Mouse (Mus musculus): ENCODE measurements at regions not wholly inside any gene's neighbourhood (a gene's known extent, or its start where the extent isn't known, plus 50 kb on each side); places are given as distances from the start of the nearest gene placed in this dataset.

DNA sequence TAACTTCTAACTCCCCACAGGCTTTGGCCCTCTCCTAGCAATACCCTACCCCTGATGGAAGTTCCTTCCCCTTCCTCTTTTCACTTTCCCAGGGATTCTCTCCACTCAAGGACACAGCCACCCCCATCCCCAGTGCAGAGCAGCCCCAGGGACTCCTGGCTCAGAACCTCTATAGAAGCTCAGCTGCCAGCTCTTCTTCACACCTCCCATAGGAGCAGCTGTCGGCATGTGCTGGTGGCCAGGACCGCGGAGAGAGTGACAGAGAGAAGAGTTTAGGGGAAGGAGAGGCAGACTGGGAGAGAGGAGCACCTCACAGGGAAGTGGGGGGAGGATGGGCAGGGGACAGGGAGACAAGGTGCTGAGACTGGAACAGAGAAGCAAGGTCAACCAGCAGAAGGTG, 199.8 kb upstream of the Csf3r start:
- TF ChIP-seq CTCF (IDR thresholded peaks at IDR 0.05; ENCODE audit: low read depth, low read length) (no peak), POLR2A (IDR thresholded peaks at IDR 0.05; ENCODE audit: extremely low read depth, insufficient read depth, low read length) (no peak)
- Histone ChIP-seq H3K4me1 (ENCODE audit: control insufficient read depth, insufficient read depth, low read length) (no peaks in the 10 kb centered on the region), H3K27me3 (ENCODE audit: control insufficient read depth, insufficient read depth, low read length) (no peaks in the 10 kb centered on the region; the same call in 1 of the 2 replicates), H3K79me2 (ENCODE audit: control insufficient read depth, insufficient read depth, low read length) (no peaks in the 10 kb centered on the region), H3K27ac (replicated peaks; ENCODE audit: insufficient read depth, low read depth, low read length) (no peak overlapping the region), H3K9ac (ENCODE audit: low read depth, low read length) (no peak overlapping the region), H3K36me3 (ENCODE audit: control insufficient read depth, insufficient read depth, low read length) (no peaks in the 10 kb centered on the region), H3K4me3 (ENCODE audit: insufficient read depth, low read depth, low read length) (no peak overlapping the region)
- no peak for DNase-seq (ENCODE audit: extremely low read depth, low read depth, low spot score)
- WGBS, result 24% methylated on average over 3 of the region's 3 CpGs

- H3K27ac ChIP-seq (replicated peaks; ENCODE audit: insufficient read depth, low read depth, low read length), result no peak overlapping the region
- no peaks in the 10 kb centered on the region for H3K79me2 ChIP-seq (ENCODE audit: control insufficient read depth, insufficient read depth, low read length)
- H3K36me3 ChIP-seq (ENCODE audit: control insufficient read depth, insufficient read depth, low read length), result no peaks in the 10 kb centered on the region
- no peak for DNase-seq (ENCODE audit: extremely low read depth, low read depth, low spot score)
- WGBS, result 73% methylated on average over 5 of the region's 5 CpGs
- TF ChIP-seq CTCF (IDR thresholded peaks at IDR 0.05; ENCODE audit: low read depth, low read length), result no peak
- no peak for TF ChIP-seq POLR2A (IDR thresholded peaks at IDR 0.05; ENCODE audit: extremely low read depth, insufficient read depth, low read length)
- no peak overlapping the region for H3K9ac ChIP-seq (ENCODE audit: low read depth, low read length)
- H3K4me3 ChIP-seq (ENCODE audit: insufficient read depth, low read depth, low read length), result no peak overlapping the region
- no peaks in the 10 kb centered on the region for H3K27me3 ChIP-seq (ENCODE audit: control insufficient read depth, insufficient read depth, low read length)
- no peaks in the 10 kb centered on the region for H3K4me1 ChIP-seq (ENCODE audit: control insufficient read depth, insufficient read depth, low read length)
Observed at GRCm38 (mm10) chr4:125826416-125826815, 197.9 kb upstream of the Csf3r start.

DNA sequence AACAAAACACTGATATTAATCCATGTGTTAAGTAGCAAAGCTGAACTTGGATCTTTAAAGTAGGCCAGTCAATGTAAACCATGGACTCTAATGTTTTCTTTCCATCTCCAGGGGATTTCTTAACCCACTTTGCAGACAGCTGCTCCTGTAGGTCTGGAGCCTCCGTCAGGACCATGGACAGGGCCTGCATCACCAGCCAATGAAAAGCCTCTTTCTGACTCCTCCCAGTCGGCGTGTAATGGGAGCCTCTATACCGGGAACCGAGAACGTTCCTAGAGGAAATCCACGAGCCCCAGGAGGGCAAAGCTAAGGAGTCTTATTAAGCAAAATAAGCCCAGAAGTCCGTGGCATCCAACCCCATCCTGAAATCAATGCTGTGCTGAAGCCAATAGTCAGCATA, 189.1 kb upstream of the Csf3r start:
- H3K4me3 ChIP-seq (ENCODE audit: insufficient read depth, low read depth, low read length), result no peak overlapping the region
- WGBS, result 2% methylated on average over 8 of the region's 8 CpGs
- DNase-seq (ENCODE audit: extremely low read depth, low read depth, low spot score), result no peak

DNA sequence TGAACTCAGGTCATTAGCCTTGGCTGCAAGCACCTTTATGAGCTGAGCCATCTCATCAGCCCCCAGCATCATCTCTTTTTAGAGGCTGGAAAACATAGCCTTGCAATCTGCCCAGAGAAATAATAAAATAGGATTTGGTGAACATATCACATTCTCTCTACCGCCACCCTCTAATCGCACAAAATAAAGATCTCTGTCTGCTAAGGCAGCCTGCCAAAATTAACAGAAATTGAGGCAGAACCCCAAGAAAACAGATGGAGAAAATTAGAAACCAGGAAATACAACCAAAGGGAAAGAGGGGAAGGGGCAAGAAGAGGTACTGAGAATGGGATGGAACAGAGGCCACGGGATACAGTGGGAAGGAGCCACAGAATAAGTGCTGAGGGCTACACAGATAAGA, 176.8 kb upstream of the Csf3r start:
- TF ChIP-seq CTCF (IDR thresholded peaks at IDR 0.05; ENCODE audit: low read depth, low read length) (no peak), POLR2A (IDR thresholded peaks at IDR 0.05; ENCODE audit: extremely low read depth, insufficient read depth, low read length) (no peak)
- Histone ChIP-seq H3K4me3 (ENCODE audit: insufficient read depth, low read depth, low read length) (no peak overlapping the region), H3K27me3 (ENCODE audit: control insufficient read depth, insufficient read depth, low read length) (no peaks in the 10 kb centered on the region), H3K4me1 (ENCODE audit: control insufficient read depth, insufficient read depth, low read length) (no peaks in the 10 kb centered on the region), H3K9ac (ENCODE audit: low read depth, low read length) (no peak overlapping the region), H3K36me3 (ENCODE audit: control insufficient read depth, insufficient read depth, low read length) (no peaks in the 10 kb centered on the region), H3K79me2 (ENCODE audit: control insufficient read depth, insufficient read depth, low read length) (no peaks in the 10 kb centered on the region), H3K27ac (replicated peaks; ENCODE audit: insufficient read depth, low read depth, low read length) (no peak overlapping the region)
- WGBS, result 90% methylated on average over 3 of the region's 3 CpGs
- DNase-seq (ENCODE audit: extremely low read depth, low read depth, low spot score), result no peak

More for the DNA sequence above, 189.1 kb upstream of the Csf3r start:
- Histone ChIP-seq H3K36me3 (ENCODE audit: control insufficient read depth, insufficient read depth, low read length) (no peaks in the 10 kb centered on the region), H3K27ac (replicated peaks; ENCODE audit: insufficient read depth, low read depth, low read length) (no peak overlapping the region), H3K27me3 (ENCODE audit: control insufficient read depth, insufficient read depth, low read length) (no peaks in the 10 kb centered on the region), H3K9ac (ENCODE audit: low read depth, low read length) (no peak overlapping the region), H3K4me1 (ENCODE audit: control insufficient read depth, insufficient read depth, low read length) (no peaks in the 10 kb centered on the region), H3K79me2 (ENCODE audit: control insufficient read depth, insufficient read depth, low read length) (no peaks in the 10 kb centered on the region)
- TF ChIP-seq POLR2A (IDR thresholded peaks at IDR 0.05; ENCODE audit: extremely low read depth, insufficient read depth, low read length), result no peak
- no peak for TF ChIP-seq CTCF (IDR thresholded peaks at IDR 0.05; ENCODE audit: low read depth, low read length)

DNA sequence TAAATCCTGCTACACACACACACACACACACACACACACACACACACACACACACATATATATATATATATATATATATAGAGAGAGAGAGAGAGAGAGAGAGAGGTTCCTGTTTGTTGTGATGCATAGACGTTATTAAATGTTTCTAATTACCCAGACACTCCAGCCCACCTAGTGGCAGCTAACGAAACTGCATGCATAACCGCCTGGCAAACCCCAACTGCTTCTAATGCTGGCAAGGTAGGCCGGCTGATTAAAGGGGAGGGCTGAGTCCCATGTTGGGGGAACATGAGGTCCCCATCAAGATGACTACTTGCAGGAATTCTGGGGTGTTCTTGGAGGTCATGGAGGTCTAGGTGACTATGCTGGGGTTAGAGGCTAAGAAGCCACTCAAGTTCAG, 174.1 kb upstream of the Csf3r start:
- TF ChIP-seq CTCF (IDR thresholded peaks at IDR 0.05; ENCODE audit: low read depth, low read length) (peak; percentile 74), POLR2A (IDR thresholded peaks at IDR 0.05; ENCODE audit: extremely low read depth, insufficient read depth, low read length) (no peak)

GRCm38 (mm10) chr4:125852545-125852944, 171.8 kb upstream of the Csf3r start:
- no peak for DNase-seq (ENCODE audit: extremely low read depth, low read depth, low spot score)
- no peak overlapping the region for H3K9ac ChIP-seq (ENCODE audit: low read depth, low read length)
- H3K4me1 ChIP-seq (ENCODE audit: control insufficient read depth, insufficient read depth, low read length), result no peaks in the 10 kb centered on the region
- no peak overlapping the region for H3K4me3 ChIP-seq (ENCODE audit: insufficient read depth, low read depth, low read length)
- 68% methylated on average over 4 of the region's 4 CpGs for WGBS
- TF ChIP-seq CTCF (IDR thresholded peaks at IDR 0.05; ENCODE audit: low read depth, low read length), result no peak
- no peak for TF ChIP-seq POLR2A (IDR thresholded peaks at IDR 0.05; ENCODE audit: extremely low read depth, insufficient read depth, low read length)
- no peak overlapping the region for H3K27ac ChIP-seq (replicated peaks; ENCODE audit: insufficient read depth, low read depth, low read length)
- H3K27me3 ChIP-seq (ENCODE audit: control insufficient read depth, insufficient read depth, low read length), result no peaks in the 10 kb centered on the region
- H3K36me3 ChIP-seq (ENCODE audit: control insufficient read depth, insufficient read depth, low read length), result no peaks in the 10 kb centered on the region
- no peaks in the 10 kb centered on the region for H3K79me2 ChIP-seq (ENCODE audit: control insufficient read depth, insufficient read depth, low read length)

More for the DNA sequence above, 174.1 kb upstream of the Csf3r start:
- Histone ChIP-seq H3K4me1 (ENCODE audit: control insufficient read depth, insufficient read depth, low read length) (no peaks in the 10 kb centered on the region), H3K4me3 (ENCODE audit: insufficient read depth, low read depth, low read length) (no peak overlapping the region), H3K27me3 (ENCODE audit: control insufficient read depth, insufficient read depth, low read length) (no peaks in the 10 kb centered on the region), H3K36me3 (ENCODE audit: control insufficient read depth, insufficient read depth, low read length) (no peaks in the 10 kb centered on the region), H3K27ac (replicated peaks; ENCODE audit: insufficient read depth, low read depth, low read length) (no peak overlapping the region), H3K9ac (ENCODE audit: low read depth, low read length) (no peak overlapping the region), H3K79me2 (ENCODE audit: control insufficient read depth, insufficient read depth, low read length) (no peaks in the 10 kb centered on the region)
- WGBS, result 13% methylated on average over 4 of the region's 4 CpGs
- peak; percentile 21 for DNase-seq (ENCODE audit: extremely low read depth, low read depth, low spot score)
